ENCODE assay signal across 12 mouse cellular contexts in genomic region chr17:85257348-85257747, GRCm38 (mm10).
DNase-seq lines count a peak whose midpoint lies in the region; ATAC-seq lines count a peak whose summit lies in the region.
"Had no signal": no experiment of that assay in that cellular context is flagged by ENCODE, and none has a peak within 500 bp of the region (broad histone marks: within the 10 kb centered on the region; RNA-seq: fewer than 3 reads in every experiment).

No protein-coding gene starts in this region.

- H3K4me3 ChIP-seq in embryonic facial prominence, embryonic 14.5 days (ENCODE audit: low read depth, low read length) = no peak overlapping the region
- no peak overlapping the region; the same call in 1 of the 2 replicates for H3K4me3 ChIP-seq in forebrain, embryonic 15.5 days
- no peak overlapping the region for H3K4me3 ChIP-seq in limb, embryonic 11.5 days (ENCODE audit: low read depth, low read length)
- no peak overlapping the region for H3K4me3 ChIP-seq in midbrain, embryonic 15.5 days
- H3K4me3 ChIP-seq: liver, embryonic 15.5 days had no signal

- ATAC-seq in embryonic facial prominence, embryonic 14.5 days (ENCODE audit: low read depth) = no peak
- ATAC-seq in forebrain, embryonic 15.5 days (replicated peaks) = no peak
- no peak for ATAC-seq in limb, embryonic 11.5 days (ENCODE audit: insufficient number of reproducible peaks, low FRiP score, low TSS enrichment, low read depth)
- no peak for ATAC-seq in midbrain, embryonic 15.5 days (replicated peaks)

- H3K27ac ChIP-seq in embryonic facial prominence, embryonic 14.5 days (replicated peaks; ENCODE audit: low read depth, low read length) = no peak overlapping the region
- no peak overlapping the region for H3K27ac ChIP-seq in forebrain, embryonic 15.5 days (replicated peaks)
- no peak overlapping the region for H3K27ac ChIP-seq in limb, embryonic 11.5 days (replicated peaks; ENCODE audit: low read depth, low read length)
- H3K27ac ChIP-seq in midbrain, embryonic 15.5 days = 0 out of 2 replicates have a peak overlapping the region, but pooled peaks have one; percentile 20
- H3K27ac ChIP-seq: liver, embryonic 15.5 days had no signal

- 43% methylated on average over 11 of the region's 11 CpGs for WGBS in embryonic facial prominence, embryonic 14.5 days
- 15% methylated on average over 11 of the region's 11 CpGs for WGBS in forebrain, embryonic 15.5 days
- 74% methylated on average over 11 of the region's 11 CpGs for WGBS in limb, embryonic 11.5 days
- 21% methylated on average over 11 of the region's 11 CpGs for WGBS in midbrain, embryonic 15.5 days

- H3K9ac ChIP-seq in embryonic facial prominence, embryonic 14.5 days (ENCODE audit: low read depth, low read length) = no peak overlapping the region
- no peak overlapping the region for H3K9ac ChIP-seq in forebrain, embryonic 15.5 days (replicated peaks)
- H3K9ac ChIP-seq in limb, embryonic 11.5 days (ENCODE audit: low read length) = no peak overlapping the region
- H3K9ac ChIP-seq in midbrain, embryonic 15.5 days = no peak overlapping the region
- H3K9ac ChIP-seq: liver, embryonic 15.5 days had no signal

- no peaks in the 10 kb centered on the region for H3K27me3 ChIP-seq in embryonic facial prominence, embryonic 14.5 days (replicated peaks; ENCODE audit: control insufficient read depth, insufficient read depth, low read length)
- no peaks in the 10 kb centered on the region for H3K27me3 ChIP-seq in forebrain, embryonic 15.5 days
- H3K27me3 ChIP-seq in limb, embryonic 11.5 days (ENCODE audit: control insufficient read depth, insufficient read depth, low read length) = no peaks in the 10 kb centered on the region
- no peaks in the 10 kb centered on the region for H3K27me3 ChIP-seq in midbrain, embryonic 15.5 days (replicated peaks)
- H3K27me3 ChIP-seq: liver, embryonic 15.5 days had no signal

- DNase-seq in embryonic facial prominence, embryonic 14.5 days (ENCODE audit: low spot score) = no peak
- no peak for DNase-seq in limb, embryonic 11.5 days (ENCODE audit: low spot score)
- no peak for DNase-seq in ovary, postnatal 14 days (ENCODE audit: low spot score)
- no peak for DNase-seq in spleen, postnatal 4 days (ENCODE audit: low spot score in 2 of 2)
- no peak for DNase-seq in left cerebral cortex, adult 18-20 months (ENCODE audit: low spot score in 2 of 2)
- DNase-seq: cerebellum, adult 18-20 months; kidney, postnatal 10 days; layer of hippocampus, postnatal 36 days; right cerebral cortex, postnatal 4 days had no signal

- H3K36me3 ChIP-seq in embryonic facial prominence, embryonic 14.5 days (ENCODE audit: control insufficient read depth, insufficient read depth, low read length) = no peaks in the 10 kb centered on the region
- no peaks in the 10 kb centered on the region for H3K36me3 ChIP-seq in forebrain, embryonic 15.5 days
- H3K36me3 ChIP-seq in limb, embryonic 11.5 days (ENCODE audit: control insufficient read depth, insufficient read depth, low read length) = no peaks in the 10 kb centered on the region
- H3K36me3 ChIP-seq in midbrain, embryonic 15.5 days (replicated peaks) = no peaks in the 10 kb centered on the region
- H3K36me3 ChIP-seq: liver, embryonic 15.5 days had no signal

- peak overlapping the region; percentile 0; the same call in 1 of the 2 replicates for H3K4me2 ChIP-seq in embryonic facial prominence, embryonic 14.5 days (ENCODE audit: low read depth, low read length)
- H3K4me2 ChIP-seq in forebrain, embryonic 15.5 days (replicated peaks) = peak overlapping the region; percentile 20
- 0 out of 2 replicates have a peak overlapping the region, but pooled peaks have one; percentile 1 for H3K4me2 ChIP-seq in limb, embryonic 11.5 days (ENCODE audit: low read depth, severe bottlenecking)
- H3K4me2 ChIP-seq in midbrain, embryonic 15.5 days = peak overlapping the region; percentile 23
- H3K4me2 ChIP-seq: liver, embryonic 15.5 days had no signal

- H3K9me3 ChIP-seq in embryonic facial prominence, embryonic 14.5 days (ENCODE audit: control insufficient read depth, low read length) = no peaks in the 10 kb centered on the region
- no peaks in the 10 kb centered on the region for H3K9me3 ChIP-seq in forebrain, embryonic 15.5 days
- H3K9me3 ChIP-seq in limb, embryonic 11.5 days (ENCODE audit: control insufficient read depth, low read length) = no peaks in the 10 kb centered on the region
- no peaks in the 10 kb centered on the region for H3K9me3 ChIP-seq in midbrain, embryonic 15.5 days
- H3K9me3 ChIP-seq: liver, embryonic 15.5 days had no signal

- 0 out of 2 replicates have a peak, but pooled peaks cover 3% of the 10 kb centered on the region for H3K4me1 ChIP-seq in embryonic facial prominence, embryonic 14.5 days (ENCODE audit: control insufficient read depth, insufficient read depth, low read length)
- H3K4me1 ChIP-seq in forebrain, embryonic 15.5 days = peaks cover 7% of the 10 kb centered on the region; the same call in 1 of the 2 replicates
- H3K4me1 ChIP-seq in limb, embryonic 11.5 days (ENCODE audit: control insufficient read depth, insufficient read depth, low read length) = no peaks in the 10 kb centered on the region
- peaks cover 27% of the 10 kb centered on the region for H3K4me1 ChIP-seq in midbrain, embryonic 15.5 days
- H3K4me1 ChIP-seq: liver, embryonic 15.5 days had no signal
